Mouse (Mus musculus) CD8-positive naive resting alpha-beta T cell, adult 2 months (primary cell): ENCODE data around the gene Amer1.

Experiments used
- DNase-seq, 2 experiments: peaks; one replicate each; pipeline ENCODE4 v3.0.0; 2022; ENCODE audit warnings: low read depth in 2 of 2, low spot score in 2 of 2

Gene Amer1

GRCm38 (mm10) chrX:95444776-95445111 is at the start of gene Amer1:
TSS of gene Amer1 (minus strand) at chrX:95444872.
- DNase-seq = peak; percentile 72 to 75

DNA sequence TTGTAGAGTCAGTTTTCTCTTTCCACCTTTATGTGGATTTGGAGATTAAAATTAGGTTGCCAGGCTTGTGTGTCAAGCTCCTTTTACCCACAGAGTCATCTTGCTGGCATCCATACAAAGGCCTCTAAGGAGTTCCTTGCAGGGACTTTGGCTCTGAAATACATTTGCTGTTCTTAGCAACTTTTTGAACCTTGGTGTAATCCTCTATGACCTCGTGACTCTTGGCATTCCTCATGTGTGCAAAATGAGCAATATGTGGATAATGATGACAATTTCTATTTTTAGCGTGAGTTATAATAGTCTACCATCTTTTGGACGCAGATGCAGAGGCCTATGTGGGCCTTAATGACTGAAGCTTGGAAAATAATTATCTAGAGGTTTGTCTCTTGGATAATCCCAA is 12.5 kb upstream of the Amer1 start:
- no peak for DNase-seq

GRCm38 (mm10) chrX:95445866-95446265 is 1.2 kb upstream of the Amer1 start:
- no peak for DNase-seq

GRCm38 (mm10) chrX:95445141-95445540 is 469 bp upstream of the Amer1 start:
- DNase-seq = no peak

GRCm38 (mm10) chrX:95443898-95444775 is 535 bp downstream of the Amer1 start:
- peak; percentile 3 to 31 for DNase-seq

GRCm38 (mm10) chrX:95443390-95443789 is 1.3 kb downstream of the Amer1 start:
- DNase-seq = no peak

- no peak for DNase-seq
Measured at GRCm38 (mm10) chrX:95442261-95442660, 2.4 kb downstream of the Amer1 start.

- DNase-seq = no peak
Measured at GRCm38 (mm10) chrX:95441290-95441689, 3.4 kb downstream of the Amer1 start.

- no peak for DNase-seq
Measured at GRCm38 (mm10) chrX:95438491-95438890, 6.2 kb downstream of the Amer1 start.

DNA sequence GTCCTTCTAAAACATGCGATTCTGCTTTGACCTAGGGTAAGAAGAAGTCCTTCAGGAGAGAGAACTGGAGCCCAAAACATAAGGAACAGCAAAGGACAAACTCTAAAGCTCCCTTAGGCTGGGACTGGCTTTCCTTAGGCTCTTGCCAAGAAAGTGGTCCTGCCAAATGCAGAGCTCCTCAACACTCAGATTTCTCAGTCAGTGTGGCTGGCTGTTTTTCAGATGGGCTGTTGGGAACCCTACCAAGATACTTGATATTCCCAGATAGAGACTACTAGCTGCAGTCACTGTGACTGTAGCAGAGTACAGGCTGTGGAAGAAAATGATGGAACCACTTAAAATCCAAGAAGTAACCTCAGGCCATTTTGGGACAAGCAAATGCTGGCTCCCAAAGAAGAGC is 7.4 kb downstream of the Amer1 start:
- no peak for DNase-seq

DNA sequence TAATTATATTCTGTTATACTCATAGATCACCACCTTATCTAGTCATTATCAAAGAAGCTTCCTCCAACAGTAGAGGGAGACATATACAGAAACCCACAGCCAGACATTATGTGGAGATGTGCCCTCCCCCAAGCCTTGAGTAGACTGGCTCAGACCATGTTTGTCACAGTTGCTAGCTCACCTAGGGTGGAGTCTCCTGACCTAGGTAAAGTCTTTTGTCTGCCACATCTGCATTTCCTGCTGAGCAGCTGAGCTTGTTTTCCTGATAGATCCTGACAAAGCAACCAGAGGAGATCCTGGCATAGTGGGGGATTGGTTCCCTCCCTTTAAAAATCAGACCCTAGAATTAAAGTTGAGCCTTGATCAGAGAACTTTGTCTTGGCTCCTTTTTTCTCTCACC is 71.6 kb downstream of the Amer1 start:
- no peak for DNase-seq
